Mouse (Mus musculus): ENCODE results near the gene Cnpy2. TPM values are rescaled to one million over a fixed set of nuclear protein-coding genes. Genes with fewer than 3 reads are reported as not detected.

Cnpy2 gene
- polyA plus RNA-seq, 1 experiment from 2014 or later: 256 TPM

- ATAC-seq (no peak), DNase-seq (ENCODE audit: low spot score) (no peak)
- peaks cover 7% of the 10 kb centered on the region for H3K4me1 ChIP-seq (ENCODE audit: control insufficient read depth, insufficient read depth, low read length)
- no peak overlapping the region for H3K9ac ChIP-seq (ENCODE audit: low read length)
- peaks cover 5% of the 10 kb centered on the region for H3K36me3 ChIP-seq (ENCODE audit: control insufficient read depth, insufficient read depth, low read length)
- H3K9me3 ChIP-seq (replicated peaks; ENCODE audit: control insufficient read depth, low read length): no peaks in the 10 kb centered on the region
- 90% methylated on average over 1 of the region's 1 CpGs for WGBS
- H3K27me3 ChIP-seq (replicated peaks; ENCODE audit: control insufficient read depth, insufficient read depth, low read length): no peaks in the 10 kb centered on the region
- no peak overlapping the region for H3K4me2 ChIP-seq (ENCODE audit: low read length)
- H3K27ac ChIP-seq (ENCODE audit: low read depth, low read length): no peak overlapping the region
- no peak overlapping the region for H3K4me3 ChIP-seq (ENCODE audit: low read depth, low read length)
Measured at GRCm38 (mm10) chr10:128343436-128343835, 21.2 kb downstream of the Cnpy2 start.

GRCm38 (mm10) chr10:128344568-128345275 lies 22.5 kb downstream of the Cnpy2 start:
- Histone ChIP-seq H3K36me3 (ENCODE audit: control insufficient read depth, insufficient read depth, low read length) (peaks cover 9% of the 10 kb centered on the region), H3K27me3 (replicated peaks; ENCODE audit: control insufficient read depth, insufficient read depth, low read length) (no peaks in the 10 kb centered on the region), H3K9ac (ENCODE audit: low read length) (no peak overlapping the region), H3K9me3 (replicated peaks; ENCODE audit: control insufficient read depth, low read length) (no peaks in the 10 kb centered on the region), H3K27ac (ENCODE audit: low read depth, low read length) (peak overlapping the region; percentile 48; the same call in 1 of the 2 replicates), H3K4me3 (ENCODE audit: low read depth, low read length) (no peak overlapping the region), H3K4me2 (ENCODE audit: low read length) (no peak overlapping the region), H3K4me1 (ENCODE audit: control insufficient read depth, insufficient read depth, low read length) (peaks cover 3% of the 10 kb centered on the region; the same call in 1 of the 2 replicates)
- ATAC-seq: peak; percentile 54
- 48% methylated on average over 7 of the region's 7 CpGs for WGBS
- peak; percentile 78 for DNase-seq (ENCODE audit: low spot score)

- 93% methylated on average over 8 of the region's 8 CpGs for WGBS
- H3K9ac ChIP-seq (ENCODE audit: low read length): no peak overlapping the region
- peaks cover 34% of the 10 kb centered on the region for H3K36me3 ChIP-seq (ENCODE audit: control insufficient read depth, insufficient read depth, low read length)
- DNase-seq (ENCODE audit: low spot score): no peak
- H3K4me2 ChIP-seq (ENCODE audit: low read length): no peak overlapping the region
- no peaks in the 10 kb centered on the region for H3K27me3 ChIP-seq (replicated peaks; ENCODE audit: control insufficient read depth, insufficient read depth, low read length)
- H3K4me3 ChIP-seq (ENCODE audit: low read depth, low read length): no peak overlapping the region
- no peak for ATAC-seq
- no peaks in the 10 kb centered on the region for H3K9me3 ChIP-seq (replicated peaks; ENCODE audit: control insufficient read depth, low read length)
- H3K27ac ChIP-seq (ENCODE audit: low read depth, low read length): no peak overlapping the region
- H3K4me1 ChIP-seq (ENCODE audit: control insufficient read depth, insufficient read depth, low read length): peaks cover 3% of the 10 kb centered on the region; the same call in 1 of the 2 replicates
Measured at GRCm38 (mm10) chr10:128347541-128347940, 25.3 kb downstream of the Cnpy2 start.

DNA sequence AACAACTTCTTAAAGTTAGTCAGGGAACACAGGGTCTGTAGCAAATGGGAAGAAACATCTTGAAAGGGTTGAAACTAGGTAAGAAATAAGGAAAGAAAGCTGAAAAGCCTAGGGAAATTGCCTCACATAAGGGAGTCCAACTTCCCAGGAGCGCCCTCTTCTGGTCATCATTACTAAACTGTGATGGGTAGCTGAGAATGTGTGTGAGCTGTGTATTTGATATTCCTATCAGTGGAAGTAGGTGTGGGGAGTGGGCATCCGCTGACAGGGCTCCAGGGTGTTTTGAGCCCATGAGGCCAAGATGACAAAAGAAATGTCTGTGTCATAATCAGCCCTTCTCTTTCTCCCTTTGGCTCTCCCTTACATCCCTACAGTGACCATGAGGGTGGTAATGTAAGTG lies 36.5 kb downstream of the Cnpy2 start:
- Histone ChIP-seq H3K4me3 (ENCODE audit: low read depth, low read length) (no peak overlapping the region), H3K9ac (ENCODE audit: low read length) (no peak overlapping the region), H3K27ac (ENCODE audit: low read depth, low read length) (no peak overlapping the region), H3K9me3 (replicated peaks; ENCODE audit: control insufficient read depth, low read length) (no peaks in the 10 kb centered on the region), H3K4me2 (ENCODE audit: low read length) (no peak overlapping the region), H3K36me3 (ENCODE audit: control insufficient read depth, insufficient read depth, low read length) (peaks cover 86% of the 10 kb centered on the region), H3K4me1 (ENCODE audit: control insufficient read depth, insufficient read depth, low read length) (no peaks in the 10 kb centered on the region), H3K27me3 (replicated peaks; ENCODE audit: control insufficient read depth, insufficient read depth, low read length) (no peaks in the 10 kb centered on the region)
- WGBS: 58% methylated on average over 2 of the region's 2 CpGs
- DNase-seq (ENCODE audit: low spot score) (peak; percentile 69), ATAC-seq (no peak)

- peaks cover 84% of the 10 kb centered on the region for H3K36me3 ChIP-seq (ENCODE audit: control insufficient read depth, insufficient read depth, low read length)
Measured at GRCm38 (mm10) chr10:128359226-128359625, 37.0 kb downstream of the Cnpy2 start.

GRCm38 (mm10) chr10:128361836-128362235 lies 39.6 kb downstream of the Cnpy2 start:
- ATAC-seq: no peak
- Histone ChIP-seq H3K4me3 (ENCODE audit: low read depth, low read length) (no peak overlapping the region), H3K36me3 (ENCODE audit: control insufficient read depth, insufficient read depth, low read length) (peaks cover 80% of the 10 kb centered on the region), H3K9ac (ENCODE audit: low read length) (no peak overlapping the region), H3K4me1 (ENCODE audit: control insufficient read depth, insufficient read depth, low read length) (no peaks in the 10 kb centered on the region), H3K4me2 (ENCODE audit: low read length) (no peak overlapping the region), H3K9me3 (replicated peaks; ENCODE audit: control insufficient read depth, low read length) (no peaks in the 10 kb centered on the region), H3K27me3 (replicated peaks; ENCODE audit: control insufficient read depth, insufficient read depth, low read length) (no peaks in the 10 kb centered on the region), H3K27ac (ENCODE audit: low read depth, low read length) (no peak overlapping the region)
- 94% methylated on average over 6 of the region's 6 CpGs for WGBS
- DNase-seq (ENCODE audit: low spot score): no peak

More at GRCm38 (mm10) chr10:128359226-128359625, 37.0 kb downstream of the Cnpy2 start:
- Histone ChIP-seq H3K27me3 (replicated peaks; ENCODE audit: control insufficient read depth, insufficient read depth, low read length) (no peaks in the 10 kb centered on the region), H3K9ac (ENCODE audit: low read length) (no peak overlapping the region), H3K9me3 (replicated peaks; ENCODE audit: control insufficient read depth, low read length) (no peaks in the 10 kb centered on the region), H3K4me3 (ENCODE audit: low read depth, low read length) (no peak overlapping the region), H3K27ac (ENCODE audit: low read depth, low read length) (no peak overlapping the region), H3K4me1 (ENCODE audit: control insufficient read depth, insufficient read depth, low read length) (no peaks in the 10 kb centered on the region), H3K4me2 (ENCODE audit: low read length) (no peak overlapping the region)
- DNase-seq (ENCODE audit: low spot score): no peak
- no peak for ATAC-seq
- WGBS: 94% methylated on average over 6 of the region's 6 CpGs

- DNase-seq (ENCODE audit: low spot score) (peak; percentile 80), ATAC-seq (peak; percentile 61)
- no peaks in the 10 kb centered on the region for H3K27me3 ChIP-seq (replicated peaks; ENCODE audit: control insufficient read depth, insufficient read depth, low read length)
- no peaks in the 10 kb centered on the region for H3K9me3 ChIP-seq (replicated peaks; ENCODE audit: control insufficient read depth, low read length)
- peaks cover 2% of the 10 kb centered on the region; the same call in 1 of the 2 replicates for H3K4me1 ChIP-seq (ENCODE audit: control insufficient read depth, insufficient read depth, low read length)
- H3K36me3 ChIP-seq (ENCODE audit: control insufficient read depth, insufficient read depth, low read length): peaks cover 73% of the 10 kb centered on the region
- H3K4me3 ChIP-seq (ENCODE audit: low read depth, low read length): no peak overlapping the region
- 48% methylated on average over 3 of the region's 3 CpGs for WGBS
- H3K27ac ChIP-seq (ENCODE audit: low read depth, low read length): no peak overlapping the region
- H3K4me2 ChIP-seq (ENCODE audit: low read length): no peak overlapping the region
- no peak overlapping the region for H3K9ac ChIP-seq (ENCODE audit: low read length)
Measured at GRCm38 (mm10) chr10:128362568-128362967, 40.3 kb downstream of the Cnpy2 start.

GRCm38 (mm10) chr10:128367899-128368401 lies 45.7 kb downstream of the Cnpy2 start:
- peaks cover 8% of the 10 kb centered on the region; the same call in 1 of the 2 replicates for H3K4me1 ChIP-seq (ENCODE audit: control insufficient read depth, insufficient read depth, low read length)
- DNase-seq (ENCODE audit: low spot score) (no peak), ATAC-seq (no peak)
- no peaks in the 10 kb centered on the region for H3K9me3 ChIP-seq (replicated peaks; ENCODE audit: control insufficient read depth, low read length)
- WGBS: 13% methylated on average over 19 of the region's 19 CpGs
- H3K27me3 ChIP-seq (replicated peaks; ENCODE audit: control insufficient read depth, insufficient read depth, low read length): no peaks in the 10 kb centered on the region
- H3K27ac ChIP-seq (ENCODE audit: low read depth, low read length): peak overlapping the region; percentile 95
- peak overlapping the region; percentile 73 for H3K9ac ChIP-seq (ENCODE audit: low read length)
- H3K4me2 ChIP-seq (ENCODE audit: low read length): peak overlapping the region; percentile 94
- peak overlapping the region; percentile 64 for H3K4me3 ChIP-seq (ENCODE audit: low read depth, low read length)
- peaks cover 23% of the 10 kb centered on the region for H3K36me3 ChIP-seq (ENCODE audit: control insufficient read depth, insufficient read depth, low read length)
